Mouse (Mus musculus) large intestine, adult 2 months (tissue): ENCODE data around the gene Fbxo27. TPM values are rescaled to one million over a fixed set of nuclear protein-coding genes. Genes with fewer than 3 reads are reported as not detected.
"Not testable (repeated sequence)": the region's sequence is repeated elsewhere in the genome, so short reads cannot be mapped to it uniquely, and the experiment has no call there.

Source experiments
- DNase-seq: peaks from one replicate; pipeline ENCODE4 v3.0.0-alpha.2; 2012; ENCODE audit warnings: low read depth, low spot score
- WGBS: fragments of 180-500 bp; shearing (Covaris S2); methylation state at CpG from one replicate; pipeline ENCODE4 v1.1.7; 2018; 5-methylcytosine and 5-hydroxymethylcytosine counted together
- polyA plus RNA-seq: library from polyadenylated mRNA; depleted of rRNA; stranded (reverse); fragments of >200 nt; gene quantifications from 2 replicates; pipeline ENCODE4 v1.2.3, GENCODE M21; 2012; rRNA removed

The Fbxo27 gene
- polyA plus RNA-seq, result 1.6 and 1.8 TPM in 2 replicates

DNA sequence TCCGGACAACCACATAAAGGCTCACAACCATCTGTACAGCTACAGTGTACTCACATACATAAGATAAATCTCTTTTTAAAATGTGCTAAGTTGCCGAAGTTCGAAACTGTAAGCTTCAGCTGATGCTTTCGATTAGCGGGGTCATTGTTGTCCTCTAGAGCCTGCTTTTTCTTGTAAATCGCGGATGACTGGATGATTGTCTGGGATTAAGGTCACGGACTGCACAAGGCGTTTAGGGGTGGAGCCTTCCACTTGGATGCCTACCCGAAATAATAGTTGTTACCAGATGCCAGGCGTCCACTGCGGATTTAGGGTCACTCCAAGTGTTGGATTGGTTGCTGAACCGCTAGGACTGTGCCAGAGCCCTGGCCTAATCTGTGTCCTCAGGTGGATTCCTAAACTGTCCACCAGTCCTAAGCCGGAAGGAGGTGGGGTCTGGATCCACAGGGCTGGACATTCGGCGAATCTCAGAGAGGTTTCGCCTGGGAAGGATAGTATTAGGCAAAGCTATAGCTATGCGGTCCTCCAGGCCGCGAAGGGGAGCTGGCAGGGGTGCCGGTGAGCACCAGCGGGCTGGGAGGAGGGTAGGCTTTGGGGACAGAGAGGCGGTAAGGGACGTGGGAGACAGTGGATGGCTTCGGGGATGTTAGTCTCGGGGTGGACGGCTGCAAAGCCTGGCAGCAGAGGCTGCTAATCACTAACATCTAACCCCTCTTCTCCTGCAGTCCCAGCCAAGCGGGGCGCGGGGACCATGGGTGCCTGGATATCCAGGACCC is at the start of gene Fbxo27:
TSS of gene Fbxo27 (plus strand) at position 305 of the 776 bp plus-strand sequence.
- DNase-seq, result no peak
- 49% methylated on average over 30 of the region's 30 CpGs for WGBS

DNA sequence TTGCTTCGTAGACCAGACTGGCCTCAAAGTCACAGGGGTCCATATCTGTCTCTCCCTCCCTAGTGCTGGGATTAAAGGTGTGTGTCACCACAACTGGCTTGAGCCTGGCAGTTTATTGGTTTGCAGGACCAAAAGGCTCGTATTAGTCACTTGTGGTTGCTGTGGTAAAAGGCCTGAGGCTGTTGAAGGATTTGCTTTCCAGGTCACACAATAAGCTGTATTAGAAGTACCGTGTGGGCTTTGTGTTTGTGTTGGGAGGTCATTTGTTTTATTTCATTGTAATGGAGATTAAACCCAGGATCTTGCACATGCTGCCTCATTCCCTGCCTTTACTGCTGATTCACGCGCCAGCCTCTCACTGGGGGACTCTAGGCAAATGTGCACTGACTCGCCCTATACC is 47.3 kb upstream of the Fbxo27 start:
- no peak for DNase-seq
- WGBS, result 85% methylated on average over 6 of the region's 6 CpGs

DNA sequence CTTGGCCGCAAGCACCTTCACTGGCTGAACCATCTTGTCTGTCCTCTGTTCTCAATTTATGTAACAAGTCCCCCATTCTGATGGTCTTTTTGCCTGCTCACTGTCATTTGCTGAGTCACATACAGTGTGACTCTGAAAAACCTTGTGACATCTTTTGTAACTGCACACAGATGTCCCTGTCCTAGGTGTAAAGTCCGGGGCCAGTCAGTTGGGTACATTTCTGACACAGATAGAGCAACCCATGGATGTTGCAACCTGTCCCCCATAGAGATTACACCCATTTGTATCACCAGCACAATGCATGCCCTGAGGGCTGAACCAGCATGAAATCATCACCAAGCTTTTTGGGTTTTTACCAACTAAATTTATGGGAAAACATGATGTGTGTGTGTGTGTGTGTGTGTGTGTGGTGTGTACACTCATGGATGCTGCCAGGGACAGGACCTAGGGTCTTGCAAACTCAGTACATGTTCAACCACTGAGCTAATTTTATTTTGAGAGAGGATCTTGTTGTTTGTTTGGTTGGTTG is 46.6 kb upstream of the Fbxo27 start:
- WGBS, result 79% methylated on average over 2 of the region's 2 CpGs
- no peak for DNase-seq

DNA sequence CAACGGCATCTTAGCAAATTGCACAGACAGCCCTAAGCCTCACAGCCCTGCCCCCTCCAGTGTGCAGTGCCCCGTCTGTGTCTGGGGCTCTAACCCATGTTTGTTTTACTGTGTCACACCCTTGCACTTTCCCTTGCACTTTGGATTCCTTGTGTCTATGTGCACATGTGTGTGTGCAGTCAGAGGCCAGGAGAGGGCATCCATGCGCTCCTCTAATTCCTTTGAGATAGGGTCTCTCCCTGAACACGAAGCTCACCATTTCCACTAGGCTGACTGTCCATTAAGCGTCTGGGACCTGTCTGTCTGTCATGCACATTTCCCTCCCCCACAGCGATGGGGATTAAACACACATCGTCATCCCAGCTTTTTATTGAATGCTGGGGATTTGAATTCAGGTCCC is 45.6 kb upstream of the Fbxo27 start:
- no peak for DNase-seq
- 37% methylated on average over 7 of the region's 7 CpGs for WGBS

DNA sequence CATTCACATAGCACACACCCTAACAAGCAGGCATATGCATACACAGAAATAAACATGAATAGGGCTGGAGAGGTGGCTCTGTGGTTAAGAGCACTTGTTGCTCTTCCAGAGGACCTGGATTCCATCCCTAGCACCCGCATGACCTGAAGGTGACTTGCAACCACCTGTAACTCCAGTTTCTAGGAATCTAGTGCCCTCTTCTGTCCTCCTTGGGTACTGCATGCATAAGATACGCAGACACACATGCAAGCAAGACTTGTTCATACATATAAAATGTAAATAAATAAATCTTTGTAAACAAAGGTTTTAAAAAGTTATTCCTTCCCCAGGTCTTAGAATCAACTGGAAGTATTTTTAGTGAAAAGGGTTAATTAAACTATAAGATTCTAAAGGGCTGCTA is 41.5 kb upstream of the Fbxo27 start:
- DNase-seq, result no peak
- WGBS, result 87% methylated on average over 2 of the region's 2 CpGs

DNA sequence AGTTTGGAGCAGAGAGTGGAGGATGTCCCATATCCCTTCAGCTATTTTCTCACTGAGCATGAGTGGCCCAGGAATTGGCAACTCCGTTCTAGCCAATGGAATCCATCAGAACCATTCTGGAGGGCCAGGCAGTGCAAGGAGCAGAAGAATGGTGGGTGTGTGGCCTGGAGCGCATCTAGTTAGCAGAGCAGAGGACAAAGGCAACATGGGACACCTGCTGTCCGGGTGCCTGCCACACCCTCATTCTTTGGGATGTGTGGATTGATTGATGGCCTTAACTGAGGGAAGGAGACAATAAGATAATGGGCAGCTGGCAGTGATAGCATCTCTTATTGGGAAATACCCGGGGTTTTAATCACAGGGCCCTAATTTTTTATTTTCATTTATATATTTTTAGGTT is 36.2 kb upstream of the Fbxo27 start:
- WGBS, result 51% methylated on average over 4 of the region's 4 CpGs
- no peak for DNase-seq

DNA sequence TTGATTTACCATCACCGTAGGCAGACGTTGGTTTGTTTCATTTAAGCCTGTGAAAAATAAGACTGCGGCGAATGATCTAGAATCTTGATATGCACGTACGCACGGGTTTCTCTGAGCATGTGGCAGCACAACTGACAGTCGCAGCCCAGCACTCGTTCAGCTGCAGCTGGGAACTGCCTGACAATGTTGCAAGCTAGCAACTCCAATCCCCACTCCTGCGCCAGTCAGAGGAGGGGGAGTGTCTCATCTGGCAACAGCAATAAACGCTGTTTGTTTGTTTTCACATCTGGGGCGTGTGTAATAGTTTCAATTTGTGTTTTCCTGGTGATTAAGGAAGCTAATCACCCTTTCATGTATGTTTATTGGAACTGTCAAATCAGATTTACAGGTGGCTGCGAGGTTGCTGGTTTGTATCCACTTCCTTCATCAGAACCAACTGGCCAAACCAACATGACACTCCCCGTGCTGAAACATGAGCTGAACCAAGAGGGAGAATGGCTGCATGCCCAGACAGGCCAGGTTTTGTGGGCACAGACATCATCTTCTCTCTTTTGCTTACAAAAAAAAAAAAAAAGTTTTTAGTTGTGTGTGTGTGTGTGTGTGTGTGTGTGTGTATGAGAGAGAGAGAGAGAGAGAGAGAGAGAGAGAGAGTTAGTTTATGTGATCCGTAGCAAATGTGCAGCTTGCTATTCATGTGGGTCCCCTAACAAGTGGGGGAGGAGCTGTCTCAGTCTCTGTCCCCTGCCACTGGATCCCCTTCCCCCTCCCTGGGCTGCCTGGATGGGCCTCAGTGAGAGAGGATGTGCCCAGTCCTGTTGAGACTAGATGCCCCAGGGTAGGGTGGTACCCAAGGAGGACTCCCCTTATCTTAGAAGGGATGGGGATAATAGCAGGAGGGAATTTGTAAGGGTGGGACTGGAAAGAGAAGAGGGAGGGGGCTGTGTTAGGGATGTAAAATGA is 26.7 kb upstream of the Fbxo27 start:
- WGBS, result 14% methylated on average over 15 of the region's 15 CpGs
- no peak for DNase-seq

DNA sequence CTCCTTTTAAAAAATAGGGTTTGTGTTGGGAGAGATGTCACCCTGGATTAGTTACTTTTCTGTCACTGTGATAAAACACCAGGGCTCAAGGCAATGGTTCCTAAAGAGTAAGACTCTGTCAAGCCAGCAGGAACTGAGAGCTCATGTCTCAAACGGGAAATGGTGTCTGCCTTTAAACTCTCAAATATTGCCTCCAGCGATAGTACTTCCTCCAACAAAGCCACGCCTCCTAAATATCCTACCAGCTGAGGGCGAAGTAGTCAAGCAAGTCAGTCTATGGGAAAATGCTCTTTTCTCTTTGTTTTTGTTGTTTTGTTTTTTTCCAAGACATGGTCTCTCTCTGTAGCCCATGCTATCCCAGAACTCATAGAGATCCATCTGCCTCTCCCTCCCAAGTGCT is 21.5 kb upstream of the Fbxo27 start:
- 12% methylated on average over 4 of the region's 4 CpGs for WGBS
- DNase-seq, result no peak

DNA sequence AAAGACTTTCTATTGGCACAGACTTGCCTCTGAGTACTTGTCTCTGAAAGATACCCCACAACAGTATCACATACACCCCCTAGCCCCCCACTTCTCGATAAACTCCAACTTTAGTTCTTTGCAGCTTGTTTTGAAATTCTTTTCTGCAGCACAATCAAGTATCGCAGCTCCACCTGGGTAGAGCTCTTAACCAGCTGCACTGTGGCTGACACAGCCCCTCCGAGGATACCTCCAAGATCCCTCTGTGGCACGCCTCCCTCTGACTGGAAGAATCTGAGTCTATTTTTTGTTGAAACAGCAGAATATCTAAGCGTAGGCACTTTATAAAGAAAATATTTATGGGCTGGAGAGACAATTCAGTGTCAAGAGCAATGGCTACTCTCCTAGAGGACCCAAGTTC is 20.4 kb upstream of the Fbxo27 start:
- no peak for DNase-seq
- WGBS, result 90% methylated on average over 5 of the region's 5 CpGs

DNA sequence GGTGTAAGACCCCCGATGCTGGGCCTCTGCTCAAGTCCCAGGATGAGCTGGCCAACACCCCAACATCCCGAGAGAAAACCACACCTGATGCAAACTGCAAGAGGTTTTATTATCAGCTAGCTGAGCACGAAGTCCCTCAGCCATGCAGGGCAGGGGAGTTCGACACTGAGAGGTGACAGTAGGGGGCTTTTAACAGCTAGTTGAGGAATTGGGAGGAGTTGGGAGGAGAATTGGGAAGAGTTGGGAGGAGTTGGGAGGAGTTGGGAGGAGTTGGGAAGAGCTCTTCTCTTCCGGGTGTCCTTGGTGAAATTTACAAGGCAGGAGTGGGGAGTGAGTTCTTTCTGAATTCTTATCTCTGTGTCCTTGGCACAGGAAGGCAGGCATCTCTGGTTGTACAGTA is 19.9 kb upstream of the Fbxo27 start:
- not testable (repeated sequence) for DNase-seq
- 58% methylated on average over 5 of the region's 5 CpGs for WGBS

DNA sequence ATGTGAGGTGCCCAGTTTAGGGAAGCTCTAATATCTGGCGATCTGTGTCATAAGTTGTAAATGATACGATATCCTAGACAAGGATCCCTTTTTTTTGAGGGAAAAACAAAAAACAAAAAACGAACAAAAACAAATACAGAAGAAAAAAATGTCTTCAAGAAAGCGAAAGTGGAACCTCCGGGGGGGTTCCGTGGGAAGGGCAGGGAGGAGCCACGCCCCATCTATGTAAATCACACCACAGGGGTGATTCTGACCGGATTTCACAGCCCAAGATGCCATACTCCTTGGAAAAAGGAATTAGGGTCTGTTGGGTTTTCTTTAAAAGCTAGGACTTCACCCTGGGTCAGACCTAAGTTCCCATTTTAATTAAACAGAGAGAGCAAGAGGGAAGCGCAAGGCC is 17.7 kb upstream of the Fbxo27 start:
- no peak for DNase-seq
- 69% methylated on average over 9 of the region's 9 CpGs for WGBS

DNA sequence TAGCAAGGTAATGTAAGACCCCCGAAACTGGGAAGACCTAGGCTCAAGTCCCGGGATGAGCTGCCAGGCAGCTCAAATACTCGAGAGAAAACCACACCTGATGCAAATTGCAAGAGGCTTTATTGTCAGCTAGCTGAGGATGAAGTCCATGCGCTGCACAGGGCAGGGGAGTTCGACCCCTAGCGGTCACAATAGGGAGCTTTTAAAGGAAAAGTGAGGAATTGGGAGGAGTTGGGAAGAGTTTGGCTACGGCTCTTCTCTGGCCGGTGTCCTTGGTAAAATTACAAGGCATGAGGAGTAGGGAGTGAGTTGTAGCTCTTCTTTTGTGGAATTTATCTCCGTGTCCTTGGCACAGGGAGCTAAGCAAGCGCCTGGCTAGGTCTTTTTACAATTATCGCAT is 16.9 kb upstream of the Fbxo27 start:
- DNase-seq, result no peak
- 50% methylated on average over 11 of the region's 11 CpGs for WGBS

DNA sequence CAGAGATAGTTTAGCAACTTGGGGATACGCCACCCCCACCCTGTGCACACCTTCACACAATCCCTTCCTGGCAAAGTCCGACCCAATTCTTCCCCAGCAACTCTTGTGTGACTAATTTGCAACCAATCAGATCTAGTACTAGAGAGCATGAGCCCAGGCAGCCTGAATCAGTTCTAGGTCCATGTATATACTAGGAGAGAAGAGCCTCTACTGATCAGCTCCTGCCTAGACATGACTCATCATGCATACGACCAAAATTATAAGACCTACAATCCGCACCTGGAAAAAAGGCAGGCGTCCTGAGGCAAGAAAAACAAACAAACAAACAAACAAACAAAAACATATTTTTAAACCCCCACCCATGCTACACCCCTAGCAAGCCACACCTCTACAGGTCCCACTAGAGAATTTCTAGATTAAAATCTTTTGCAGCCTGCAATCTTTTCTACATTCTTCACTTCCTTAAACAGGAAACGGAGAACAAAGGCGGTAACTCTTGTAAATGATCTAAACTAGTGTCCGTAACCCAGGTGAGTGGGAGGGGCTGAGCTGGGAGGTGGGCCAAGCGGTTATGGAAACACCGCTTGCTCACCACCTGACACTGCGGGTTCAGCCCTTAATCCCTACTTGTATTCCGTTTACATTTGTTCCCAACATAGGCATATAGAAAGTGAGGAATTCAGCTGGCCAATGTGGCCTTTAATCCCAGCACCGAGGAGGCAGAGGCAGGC is 15.7 kb upstream of the Fbxo27 start:
- 52% methylated on average over 13 of the region's 13 CpGs for WGBS
- no peak for DNase-seq

DNA sequence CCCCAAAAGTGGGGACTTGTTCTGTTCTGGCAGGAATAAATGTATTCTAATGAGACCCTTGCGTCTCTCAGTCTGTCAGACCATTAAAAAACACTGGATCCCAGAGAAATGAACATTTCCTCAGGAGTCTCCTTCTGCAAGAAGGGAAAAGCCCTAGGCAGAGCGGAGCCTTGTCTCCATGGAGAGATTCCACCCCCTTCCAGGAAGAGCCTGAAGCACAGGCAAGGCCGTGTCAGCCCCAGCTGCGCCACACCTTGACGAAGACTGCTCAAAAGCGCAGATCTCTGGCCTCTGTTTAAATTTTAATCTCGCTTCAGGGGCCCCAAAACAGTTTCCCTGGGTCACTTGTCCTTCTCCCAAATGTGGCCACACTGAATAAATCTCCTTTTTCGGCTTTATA is 15.0 kb upstream of the Fbxo27 start:
- DNase-seq, result no peak
- WGBS, result 89% methylated on average over 8 of the region's 8 CpGs

DNA sequence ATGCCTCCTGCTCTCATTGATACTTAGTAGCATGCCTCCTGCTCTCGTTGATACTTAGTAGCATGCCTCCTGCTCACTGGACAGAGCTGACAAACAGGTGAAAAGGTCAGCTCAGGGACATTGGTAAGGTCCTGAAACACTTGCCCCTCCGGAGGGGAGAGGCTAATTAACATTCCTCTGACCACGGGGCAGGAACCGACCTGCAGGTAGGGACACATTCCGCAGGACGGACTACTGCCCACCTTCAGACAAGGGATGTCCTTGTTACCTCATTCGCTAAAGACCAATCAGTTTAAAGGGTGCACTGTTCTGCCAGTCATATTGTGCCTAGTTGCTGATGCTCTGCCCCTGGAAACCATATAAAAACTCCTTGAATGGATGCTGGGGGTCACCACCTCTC is 1.6 kb upstream of the Fbxo27 start:
- WGBS, result 36% methylated on average over 7 of the region's 7 CpGs

DNA sequence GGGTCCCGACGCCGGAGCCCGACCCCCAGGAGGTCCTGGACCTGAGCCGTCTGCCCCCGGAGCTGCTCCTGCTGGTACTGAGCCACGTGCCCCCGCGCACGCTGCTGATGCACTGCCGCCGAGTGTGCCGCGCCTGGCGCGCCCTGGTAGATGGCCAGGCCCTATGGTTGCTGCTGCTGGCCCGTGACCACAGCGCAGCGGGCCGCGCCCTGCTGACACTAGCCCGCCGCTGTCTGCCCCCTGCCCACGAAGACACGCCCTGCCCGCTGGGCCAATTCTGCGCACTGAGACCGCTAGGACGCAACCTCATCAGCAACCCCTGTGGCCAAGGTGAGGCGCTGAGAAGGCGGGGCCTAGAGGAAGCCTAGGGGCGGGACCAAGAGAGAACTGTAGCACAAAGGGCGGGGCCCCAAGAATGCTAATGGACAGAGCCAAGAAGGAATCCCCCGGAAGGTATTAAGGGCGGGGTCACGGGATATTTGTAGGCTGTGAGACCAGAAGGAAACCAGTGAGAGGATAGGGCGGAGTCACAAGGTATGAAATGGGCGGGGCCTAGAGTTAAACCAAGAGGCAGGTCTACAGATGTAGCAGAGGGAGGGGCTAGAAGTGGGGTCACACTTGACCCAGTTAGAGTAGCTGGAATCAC is 795 bp downstream of the Fbxo27 start:
- WGBS, result 2% methylated on average over 38 of the region's 38 CpGs
- no peak for DNase-seq

More for the DNA sequence above, 1.6 kb upstream of the Fbxo27 start:
- no peak for DNase-seq

DNA sequence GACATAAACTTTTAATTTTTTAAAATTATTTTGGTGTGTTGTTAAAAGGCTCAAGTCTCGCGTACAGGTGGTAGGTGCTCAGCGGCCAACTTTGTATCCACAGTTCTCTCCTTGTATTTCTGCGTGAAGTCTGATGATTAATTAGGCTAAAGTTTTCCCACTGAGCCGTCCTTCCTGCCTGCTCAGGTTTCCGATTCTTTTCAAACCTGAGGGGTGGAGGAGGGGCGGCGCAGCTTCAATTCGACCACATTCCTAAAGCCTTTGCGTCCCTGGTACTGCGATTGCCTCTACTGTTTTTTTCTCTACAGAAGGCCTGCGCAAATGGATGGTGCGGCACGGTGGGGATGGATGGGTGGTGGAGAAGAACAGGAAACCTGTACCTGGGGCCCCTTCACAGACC is 1.8 kb downstream of the Fbxo27 start:
- no peak for DNase-seq
- WGBS, result 23% methylated on average over 14 of the region's 14 CpGs

DNA sequence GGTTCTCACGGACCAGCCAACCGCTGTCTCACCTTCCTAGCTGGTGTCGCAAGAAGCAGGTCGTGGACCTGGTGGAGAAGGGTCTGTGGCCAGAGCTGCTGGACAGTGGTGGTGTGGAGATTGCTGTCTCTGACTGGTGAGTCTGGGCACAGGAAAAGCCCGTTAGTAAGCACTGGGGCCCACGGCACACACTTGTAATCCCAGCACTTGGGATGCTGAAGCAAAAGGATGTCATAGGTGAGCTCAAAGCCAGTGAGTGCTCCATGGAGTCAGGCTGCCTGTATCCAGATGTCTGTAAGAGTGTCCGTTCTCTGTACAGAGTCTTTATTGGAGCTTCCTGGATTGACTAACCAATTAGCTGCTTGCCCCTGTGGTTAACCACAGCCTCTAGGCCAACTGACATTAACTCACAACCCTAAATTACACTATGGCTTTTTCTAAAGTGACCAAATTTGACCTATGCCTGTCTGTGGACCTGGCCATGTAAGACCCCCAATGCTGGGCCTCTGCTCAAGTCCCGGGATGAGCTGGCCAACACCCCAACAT is 2.4 kb downstream of the Fbxo27 start:
- DNase-seq, result no peak
- 62% methylated on average over 8 of the region's 8 CpGs for WGBS

DNA sequence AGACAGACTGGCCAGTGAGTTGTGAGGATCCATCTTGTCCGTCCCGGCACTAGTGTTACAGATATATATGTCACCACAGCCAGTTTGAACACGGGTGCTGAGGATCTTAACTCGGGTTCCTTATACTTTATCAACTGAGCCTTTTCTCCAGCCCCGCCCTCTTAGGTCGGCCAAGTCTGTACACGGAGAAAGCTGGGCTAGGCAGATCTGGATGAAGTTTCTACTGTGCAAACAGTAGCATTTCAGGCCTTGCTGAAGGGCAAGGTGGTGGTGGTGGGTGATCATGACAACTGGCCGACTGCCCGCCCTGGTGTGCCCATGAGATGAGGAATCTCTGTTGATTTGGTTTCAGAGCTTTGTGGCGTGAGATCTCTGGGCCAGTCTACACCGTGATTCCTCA is 4.6 kb downstream of the Fbxo27 start:
- 64% methylated on average over 11 of the region's 11 CpGs for WGBS
- DNase-seq, result no peak
